Mouse (Mus musculus): ENCODE results near the gene Fam131b.

- TF ChIP-seq POLR2A (IDR thresholded peaks at IDR 0.05; ENCODE audit: control insufficient read depth, low read depth, low read length) (no peak), CTCF (IDR thresholded peaks at IDR 0.05; ENCODE audit: control insufficient read depth, insufficient read depth, insufficient replicate concordance, low read depth, low read length) (no peak)
Observed at GRCm38 (mm10) chr6:42270817-42271216, 53.6 kb downstream of the Fam131b start.

All from testis, adult 2 months (tissue).